Comparison of ENCODE assay signal across 9 mouse cellular contexts in genomic region chr6:88731211-88731751, GRCm38 (mm10). TPM values are rescaled to one million over a fixed set of nuclear protein-coding genes. Genes with fewer than 3 reads are reported as not detected.
DNase-seq lines count a peak whose midpoint lies in the region; ATAC-seq lines count a peak whose summit lies in the region.
"Had no signal": no experiment of that assay in that cellular context is flagged by ENCODE, and none has a peak within 500 bp of the region (broad histone marks: within the 10 kb centered on the region; RNA-seq: fewer than 3 reads in every experiment).

No protein-coding gene starts in this region.

- 84% methylated on average over 11 of the region's 11 CpGs for WGBS in midbrain, embryonic 11.5 days
- 81% methylated on average over 11 of the region's 11 CpGs for WGBS in midbrain, embryonic 16.5 days
- WGBS in liver, embryonic 16.5 days (ENCODE audit: insufficient replicate concordance), result 27% methylated on average over 11 of the region's 11 CpGs
- 75% methylated on average over 11 of the region's 11 CpGs for WGBS in stomach, embryonic 15.5 days
- WGBS in kidney, embryonic 16.5 days, result 73% methylated on average over 11 of the region's 11 CpGs

- ATAC-seq in midbrain, embryonic 11.5 days (ENCODE audit: low FRiP score), result no peak
- ATAC-seq in midbrain, embryonic 16.5 days, result no peak
- ATAC-seq in liver, embryonic 16.5 days (ENCODE audit: low read depth), result peak; percentile 98
- ATAC-seq in stomach, embryonic 15.5 days (ENCODE audit: insufficient read depth, low FRiP score, low read depth), result peak; percentile 93
- no peak for ATAC-seq in kidney, embryonic 16.5 days (ENCODE audit: low FRiP score, low TSS enrichment)

- peak; percentile 48 to 57 for DNase-seq in cerebellum, adult 18-20 months
- no peak for DNase-seq in cerebellum, adult 11 months
- DNase-seq in midbrain, embryonic 11.5 days (ENCODE audit: low spot score, missing footprints), result peak; percentile 10
- no peak for DNase-seq in urinary bladder, postnatal 36 days (ENCODE audit: low spot score in 2 of 2)

- H3K4me3 ChIP-seq in midbrain, embryonic 11.5 days (ENCODE audit: low read depth, low read length), result no peak overlapping the region
- H3K4me3 ChIP-seq in midbrain, embryonic 16.5 days (ENCODE audit: low read depth, low read length), result no peak overlapping the region
- peak overlapping the region; percentile 30 for H3K4me3 ChIP-seq in liver, embryonic 16.5 days (ENCODE audit: low read depth, low read length)
- no peak overlapping the region for H3K4me3 ChIP-seq in stomach, embryonic 15.5 days (replicated peaks)
- H3K4me3 ChIP-seq in kidney, embryonic 16.5 days (ENCODE audit: low read length), result no peak overlapping the region
- H3K4me3 ChIP-seq: embryonic facial prominence, embryonic 13.5 days had no signal

- no peaks in the 10 kb centered on the region for H3K9me3 ChIP-seq in midbrain, embryonic 11.5 days (ENCODE audit: control insufficient read depth, low read length)
- H3K9me3 ChIP-seq in midbrain, embryonic 16.5 days (replicated peaks; ENCODE audit: control insufficient read depth, low read length, poor library complexity, severe bottlenecking), result no peaks in the 10 kb centered on the region
- no peaks in the 10 kb centered on the region for H3K9me3 ChIP-seq in liver, embryonic 16.5 days (replicated peaks; ENCODE audit: control insufficient read depth, low read length)
- H3K9me3 ChIP-seq in stomach, embryonic 15.5 days, result no peaks in the 10 kb centered on the region
- no peaks in the 10 kb centered on the region for H3K9me3 ChIP-seq in kidney, embryonic 16.5 days (ENCODE audit: low read length)
- H3K9me3 ChIP-seq: embryonic facial prominence, embryonic 13.5 days had no signal

- no peaks in the 10 kb centered on the region for H3K36me3 ChIP-seq in midbrain, embryonic 11.5 days (ENCODE audit: control insufficient read depth, insufficient read depth, low read length)
- no peaks in the 10 kb centered on the region for H3K36me3 ChIP-seq in midbrain, embryonic 16.5 days (ENCODE audit: control insufficient read depth, insufficient read depth, low read length)
- H3K36me3 ChIP-seq in liver, embryonic 16.5 days (ENCODE audit: control insufficient read depth, insufficient read depth), result peaks cover 18% of the 10 kb centered on the region
- H3K36me3 ChIP-seq in stomach, embryonic 15.5 days, result 0 out of 2 replicates have a peak, but pooled peaks cover 13% of the 10 kb centered on the region
- no peaks in the 10 kb centered on the region for H3K36me3 ChIP-seq in kidney, embryonic 16.5 days (ENCODE audit: insufficient read depth, low read length)
- H3K36me3 ChIP-seq: embryonic facial prominence, embryonic 13.5 days had no signal

- no peak overlapping the region for H3K4me2 ChIP-seq in midbrain, embryonic 11.5 days
- no peak overlapping the region for H3K4me2 ChIP-seq in midbrain, embryonic 16.5 days (ENCODE audit: low read length)
- peak overlapping the region; percentile 62 for H3K4me2 ChIP-seq in liver, embryonic 16.5 days (ENCODE audit: low read depth, low read length)
- no peak overlapping the region for H3K4me2 ChIP-seq in stomach, embryonic 15.5 days
- no peak overlapping the region for H3K4me2 ChIP-seq in kidney, embryonic 16.5 days (replicated peaks; ENCODE audit: low read depth, low read length)
- H3K4me2 ChIP-seq: embryonic facial prominence, embryonic 13.5 days had no signal

- H3K27ac ChIP-seq in midbrain, embryonic 11.5 days (ENCODE audit: low read depth, low read length), result no peak overlapping the region
- no peak overlapping the region for H3K27ac ChIP-seq in midbrain, embryonic 16.5 days (ENCODE audit: low read length)
- H3K27ac ChIP-seq in liver, embryonic 16.5 days (ENCODE audit: low read length), result peak overlapping the region; percentile 96
- no peak overlapping the region for H3K27ac ChIP-seq in stomach, embryonic 15.5 days
- H3K27ac ChIP-seq in kidney, embryonic 16.5 days (ENCODE audit: low read length), result no peak overlapping the region

- peaks cover 11% of the 10 kb centered on the region for H3K27me3 ChIP-seq in midbrain, embryonic 11.5 days (ENCODE audit: control insufficient read depth, insufficient read depth, low read length)
- H3K27me3 ChIP-seq in midbrain, embryonic 16.5 days (ENCODE audit: control insufficient read depth, insufficient read depth, low read depth, low read length), result peaks cover 3% of the 10 kb centered on the region; the same call in 1 of the 2 replicates
- no peaks in the 10 kb centered on the region for H3K27me3 ChIP-seq in liver, embryonic 16.5 days (ENCODE audit: control insufficient read depth, insufficient read depth, low read depth, low read length)
- H3K27me3 ChIP-seq in stomach, embryonic 15.5 days (replicated peaks), result no peaks in the 10 kb centered on the region
- H3K27me3 ChIP-seq in kidney, embryonic 16.5 days (ENCODE audit: insufficient read depth, low read length), result no peaks in the 10 kb centered on the region

- peaks cover 3% of the 10 kb centered on the region; the same call in 1 of the 2 replicates for H3K4me1 ChIP-seq in midbrain, embryonic 11.5 days (ENCODE audit: control insufficient read depth, insufficient read depth, low read length)
- peaks cover 6% of the 10 kb centered on the region; the same call in 1 of the 2 replicates for H3K4me1 ChIP-seq in midbrain, embryonic 16.5 days (ENCODE audit: control insufficient read depth, insufficient read depth, low read length)
- peaks cover 93% of the 10 kb centered on the region for H3K4me1 ChIP-seq in liver, embryonic 16.5 days (ENCODE audit: control insufficient read depth, low read depth, low read length)
- peaks cover 38% of the 10 kb centered on the region for H3K4me1 ChIP-seq in stomach, embryonic 15.5 days
- peaks cover 34% of the 10 kb centered on the region for H3K4me1 ChIP-seq in kidney, embryonic 16.5 days (ENCODE audit: insufficient read depth, low read length)

- no peak overlapping the region for H3K9ac ChIP-seq in midbrain, embryonic 11.5 days (ENCODE audit: low read length)
- H3K9ac ChIP-seq in midbrain, embryonic 16.5 days (ENCODE audit: low read depth, low read length), result no peak overlapping the region
- peak overlapping the region; percentile 64 for H3K9ac ChIP-seq in liver, embryonic 16.5 days (ENCODE audit: low read depth, low read length)
- no peak overlapping the region for H3K9ac ChIP-seq in stomach, embryonic 15.5 days
- no peak overlapping the region for H3K9ac ChIP-seq in kidney, embryonic 16.5 days (replicated peaks; ENCODE audit: low read length)
- H3K9ac ChIP-seq: embryonic facial prominence, embryonic 13.5 days had no signal

RNA-seq across cellular contexts. Expression of gene Mgll, which starts 7.1 kb away (rescaled TPM):
- polyA plus RNA-seq in midbrain, embryonic 11.5 days (2014; fragmentation: Nextera tagmentation; extraction: Ambion mirVana), result 1.7 and 2.8 TPM in 2 replicates
- polyA plus RNA-seq in midbrain, embryonic 16.5 days (2015; fragmentation: Nextera tagmentation; extraction: Ambion mirVana), result 31.8 and 55.0 TPM in 2 replicates
- polyA plus RNA-seq in liver, embryonic 16.5 days (2015; fragmentation: Nextera tagmentation; extraction: Ambion mirVana), result 62.3 and 62.4 TPM in 2 replicates
- 109 and 123 TPM in 2 replicates for polyA plus RNA-seq in stomach, embryonic 15.5 days (2015; fragmentation: Nextera tagmentation; extraction: Ambion mirVana)
- polyA plus RNA-seq in kidney, embryonic 16.5 days (2015; fragmentation: Nextera tagmentation; extraction: Ambion mirVana), result 40.2 and 48.0 TPM in 2 replicates

Comparison
In these comparisons a context has a peak if more than half of its experiments do, and no peak if none do; other contexts are left out.
1. DNase-seq: peak in cerebellum, adult 18-20 months (2 of 2) and midbrain, embryonic 11.5 days (single experiment); none in cerebellum, adult 11 months (single experiment) and urinary bladder, postnatal 36 days (0 of 2).
2. ATAC-seq: peak in liver, embryonic 16.5 days (single experiment) and stomach, embryonic 15.5 days (single experiment); none in midbrain, embryonic 11.5 days (single experiment), midbrain, embryonic 16.5 days (single experiment) and kidney, embryonic 16.5 days (single experiment).